Mouse (Mus musculus) hindbrain, embryonic 13.5 days (tissue): ENCODE measurements around the gene Cd82. TPM values are rescaled to one million over a fixed set of nuclear protein-coding genes. Genes with fewer than 3 reads are reported as not detected.
A peak's percentile ranks its signal among the peaks of the same experiment; 100 is the strongest.

ENCODE experiments used
- ATAC-seq: fragments of 200-750 bp; cut with Nextera tagmentation; 2 replicates; pipeline ENCODE4 v1.8.0; 2017; ENCODE audit warnings: moderate TSS enrichment; ENCODE audit not compliant: low FRiP score
- H3K27ac ChIP-seq: fragments of 300-500 bp; sonication (generic); 2 replicates; pipeline ENCODE4 v1.5.1; 2015; ENCODE audit warnings: inconsistent platforms, mild to moderate bottlenecking, moderate library complexity
- H3K27me3 ChIP-seq: fragments of 300-500 bp; sonication (generic); 2 replicates; pipeline ENCODE4 v1.6.1; 2015; ENCODE audit warnings: mild to moderate bottlenecking, inconsistent platforms
- H3K36me3 ChIP-seq: fragments of 300-500 bp; sonication (generic); 2 replicates; pipeline ENCODE4 v1.6.1; 2015; ENCODE audit warnings: mild to moderate bottlenecking, inconsistent platforms
- H3K4me1 ChIP-seq: fragments of 300-500 bp; sonication (generic); replicated peaks from 2 replicates; pipeline ENCODE4 v1.6.1; 2015; ENCODE audit warnings: inconsistent platforms
- H3K4me2 ChIP-seq: fragments of 300-500 bp; sonication (generic); 2 replicates; pipeline ENCODE4 v1.6.1; 2015; ENCODE audit warnings: inconsistent platforms, mild to moderate bottlenecking, moderate library complexity
- H3K4me3 ChIP-seq: fragments of 300-500 bp; sonication (generic); 2 replicates; pipeline ENCODE4 v1.5.1; 2015; ENCODE audit warnings: mild to moderate bottlenecking, inconsistent platforms
- H3K9ac ChIP-seq: fragments of 300-500 bp; sonication (generic); 2 replicates; pipeline ENCODE4 v1.6.1; 2015; ENCODE audit warnings: mild to moderate bottlenecking, inconsistent platforms
- H3K9me3 ChIP-seq: fragments of 300-500 bp; sonication (generic); 2 replicates; pipeline ENCODE4 v1.6.1; 2016; ENCODE audit warnings: inconsistent platforms
- WGBS: fragments of 180-500 bp; shearing (Covaris S2); methylation state at CpG from one replicate; pipeline ENCODE4 v1.1.7; 2015; 5-methylcytosine and 5-hydroxymethylcytosine counted together
- polyA plus RNA-seq: library from polyadenylated mRNA; unstranded; fragments of >200 nt; fragmentation: Nextera tagmentation; extraction: Ambion mirVana; gene quantifications from 2 replicates; pipeline ENCODE4 v1.2.1, GENCODE M21; 2015

The Cd82 gene
- polyA plus RNA-seq, 1 experiment from 2014 or later, result 23.7 TPM

DNA sequence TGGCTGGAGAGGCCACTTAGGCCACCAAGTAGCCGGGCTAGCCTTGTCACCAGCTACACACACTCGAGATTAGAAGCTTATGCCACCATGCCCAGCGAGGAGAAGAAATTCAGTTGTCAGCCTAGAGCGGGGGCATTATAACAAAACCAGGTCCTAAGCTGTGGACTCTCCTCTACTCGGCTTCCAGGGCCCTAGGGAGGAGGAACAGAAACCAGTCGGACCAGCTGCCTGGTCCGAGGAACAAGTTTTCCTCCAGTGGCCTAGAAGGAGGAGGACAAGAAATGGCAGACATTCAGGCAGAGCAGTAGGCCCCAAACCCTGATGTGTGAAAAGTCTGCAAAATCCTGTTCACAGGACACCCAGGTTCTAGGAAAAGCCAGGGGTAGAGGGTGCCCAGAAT, 12.2 kb downstream of the Cd82 start:
- no peak overlapping the region for H3K4me3 ChIP-seq
- H3K9ac ChIP-seq, result no peak overlapping the region
- no peaks in the 10 kb centered on the region for H3K36me3 ChIP-seq
- 92% methylated on average over 7 of the region's 7 CpGs for WGBS
- no peaks in the 10 kb centered on the region for H3K9me3 ChIP-seq
- ATAC-seq, result no peak
- no peak overlapping the region for H3K4me2 ChIP-seq
- no peak overlapping the region for H3K27ac ChIP-seq
- peaks cover 27% of the 10 kb centered on the region for H3K4me1 ChIP-seq
- no peaks in the 10 kb centered on the region; the same call in 1 of the 2 replicates for H3K27me3 ChIP-seq

DNA sequence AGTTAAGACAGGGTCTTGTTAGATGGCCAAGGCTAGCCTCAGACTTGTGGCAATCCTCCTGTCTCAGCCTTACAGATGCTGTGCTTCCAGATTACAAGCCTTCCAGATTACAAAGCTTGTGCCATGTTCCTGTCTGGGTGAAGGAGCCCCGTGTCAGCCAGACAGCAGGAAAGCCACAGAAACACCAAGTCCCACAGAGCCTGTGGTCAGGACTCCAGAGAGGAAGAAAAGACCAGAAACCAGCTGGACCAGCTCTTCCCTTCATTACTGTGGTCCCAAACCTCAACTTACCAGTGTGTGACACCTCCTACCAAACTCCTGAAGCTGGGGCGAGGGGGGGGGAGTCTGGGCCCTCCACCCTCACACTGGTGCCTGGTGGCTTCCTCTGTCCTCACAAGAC, 13.3 kb downstream of the Cd82 start:
- no peak for ATAC-seq
- Histone ChIP-seq H3K4me2 (no peak overlapping the region), H3K9me3 (no peaks in the 10 kb centered on the region), H3K4me3 (no peak overlapping the region), H3K9ac (no peak overlapping the region), H3K27ac (no peak overlapping the region), H3K36me3 (no peaks in the 10 kb centered on the region), H3K27me3 (no peaks in the 10 kb centered on the region), H3K4me1 (peaks cover 23% of the 10 kb centered on the region)
- 88% methylated on average over 2 of the region's 2 CpGs for WGBS

DNA sequence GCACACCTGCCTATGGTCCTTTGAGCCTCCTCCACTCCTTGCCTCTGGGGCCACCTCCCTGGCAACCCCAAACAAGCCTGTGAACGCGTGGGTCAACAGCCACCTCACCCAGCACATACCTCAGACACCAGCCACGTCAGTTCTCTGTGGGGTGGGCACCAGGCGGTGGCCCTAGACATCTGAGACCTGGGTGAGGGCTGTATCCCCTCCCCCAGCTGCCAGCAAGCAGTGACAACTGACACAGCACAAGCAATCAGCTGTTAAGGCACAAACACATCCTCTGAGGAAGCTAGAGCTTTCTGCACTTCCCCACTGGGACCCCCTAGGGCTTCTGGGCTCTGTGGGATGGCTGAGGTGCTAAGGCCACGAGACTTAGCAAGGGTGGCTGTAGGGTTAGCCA, 14.2 kb downstream of the Cd82 start:
- 59% methylated on average over 5 of the region's 5 CpGs for WGBS
- Histone ChIP-seq H3K9ac (no peak overlapping the region), H3K4me3 (no peak overlapping the region), H3K36me3 (no peaks in the 10 kb centered on the region), H3K27ac (no peak overlapping the region), H3K27me3 (no peaks in the 10 kb centered on the region), H3K4me1 (peaks cover 17% of the 10 kb centered on the region), H3K9me3 (no peaks in the 10 kb centered on the region), H3K4me2 (no peak overlapping the region)
- ATAC-seq, result no peak

DNA sequence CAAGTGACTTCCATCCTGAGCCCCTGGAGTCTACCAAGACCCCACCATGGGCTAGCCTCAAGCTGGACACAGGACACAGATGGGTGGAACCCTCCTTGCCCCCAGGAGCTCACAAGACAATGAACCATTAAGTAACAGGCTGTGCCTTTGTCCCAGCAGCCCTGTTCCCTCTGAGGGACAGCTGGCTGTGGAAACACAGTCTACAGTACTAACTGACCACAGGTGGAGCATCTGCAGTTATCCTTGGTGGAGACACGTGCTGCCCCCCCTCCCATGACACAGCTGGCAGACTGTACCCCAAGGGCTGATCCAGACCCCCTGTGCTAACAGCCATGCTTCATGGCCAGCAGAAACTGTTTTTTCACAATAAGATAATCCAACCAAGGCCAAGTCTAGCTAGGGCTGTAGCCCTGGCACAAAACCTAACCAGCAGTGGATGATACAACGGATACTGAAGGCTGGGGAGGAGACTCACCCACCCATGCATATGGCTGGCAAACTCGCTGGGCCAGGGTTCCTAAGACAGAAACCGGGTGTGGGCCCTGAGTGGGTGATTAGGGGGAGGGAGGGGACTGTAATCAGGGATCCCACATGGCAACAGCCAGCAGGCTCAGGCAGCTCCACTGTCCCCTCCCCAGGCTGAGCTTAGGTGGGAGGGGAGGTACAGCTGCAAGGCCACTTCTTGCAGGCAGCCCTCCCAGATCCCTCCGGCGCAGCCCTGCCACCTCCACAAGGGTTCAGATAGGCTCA, 15.3 kb downstream of the Cd82 start:
- Histone ChIP-seq H3K27me3 (no peaks in the 10 kb centered on the region), H3K4me3 (no peak overlapping the region), H3K36me3 (no peaks in the 10 kb centered on the region), H3K27ac (peak overlapping the region; percentile 0; the same call in 1 of the 2 replicates), H3K4me1 (peaks cover 17% of the 10 kb centered on the region), H3K4me2 (no peak overlapping the region), H3K9me3 (no peaks in the 10 kb centered on the region), H3K9ac (no peak overlapping the region)
- no peak for ATAC-seq
- WGBS, result 68% methylated on average over 6 of the region's 6 CpGs

DNA sequence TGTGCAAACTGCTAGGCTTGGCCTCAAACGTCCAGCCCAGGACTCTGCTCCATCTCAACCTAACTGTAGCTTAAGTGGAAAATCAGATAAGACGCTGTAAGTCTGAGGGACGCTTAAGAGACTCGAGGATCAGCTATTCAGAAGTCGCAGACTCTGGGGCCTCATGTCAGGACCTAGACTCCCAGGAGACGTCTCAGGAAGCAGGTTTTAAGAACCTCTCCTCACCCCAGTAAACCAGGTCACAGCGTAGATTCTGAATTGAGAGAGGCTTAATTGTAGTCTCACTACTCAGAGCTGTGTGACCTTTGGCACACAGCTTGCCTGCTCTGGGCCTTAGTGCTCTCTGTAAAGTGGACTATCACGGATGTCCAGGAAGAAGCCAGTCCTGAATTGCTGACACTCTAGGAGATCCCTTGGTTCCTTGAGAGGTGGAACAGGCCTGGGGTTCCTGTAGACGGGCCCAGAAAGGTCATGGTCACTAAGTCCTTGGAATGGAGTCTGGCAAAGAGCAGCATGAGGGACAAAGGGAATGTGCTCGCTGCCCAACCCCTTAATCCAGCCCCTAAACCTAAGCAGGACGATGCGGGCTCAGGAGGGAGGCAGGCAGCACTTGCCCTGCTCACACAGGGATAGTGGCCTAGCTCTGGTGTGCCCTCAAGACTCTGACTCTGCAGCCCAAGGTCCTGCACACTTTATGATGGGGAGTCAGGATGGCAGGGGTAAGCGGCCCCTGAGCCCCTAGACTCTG, 16.2 kb downstream of the Cd82 start:
- H3K27ac ChIP-seq, result peak overlapping the region; percentile 0; the same call in 1 of the 2 replicates
- peaks cover 17% of the 10 kb centered on the region for H3K4me1 ChIP-seq
- H3K9ac ChIP-seq, result no peak overlapping the region
- 69% methylated on average over 13 of the region's 13 CpGs for WGBS
- no peaks in the 10 kb centered on the region for H3K27me3 ChIP-seq
- no peaks in the 10 kb centered on the region for H3K9me3 ChIP-seq
- no peak overlapping the region for H3K4me3 ChIP-seq
- H3K36me3 ChIP-seq, result no peaks in the 10 kb centered on the region
- no peak for ATAC-seq
- H3K4me2 ChIP-seq, result no peak overlapping the region

DNA sequence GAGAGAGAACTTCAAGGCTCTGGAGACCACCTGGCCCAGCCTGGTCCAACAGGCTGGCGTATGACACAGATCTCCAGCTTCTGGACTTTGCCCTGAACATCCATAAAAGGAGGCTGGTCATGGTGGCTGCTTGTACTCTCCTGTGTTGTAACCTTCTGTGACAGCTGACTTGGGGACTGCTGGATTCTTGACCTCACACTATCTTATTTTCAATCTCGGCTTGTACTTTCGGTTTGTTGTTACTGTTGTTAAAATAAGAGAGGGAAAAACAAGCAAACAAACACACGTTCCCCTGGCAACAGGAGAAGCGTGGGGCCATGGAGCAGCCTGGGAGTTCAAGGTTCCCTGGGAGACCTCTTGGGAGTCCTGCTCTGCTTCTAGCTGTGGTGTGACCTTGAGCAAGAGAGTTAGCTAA, 17.7 kb downstream of the Cd82 start:
- H3K4me1 ChIP-seq, result peaks cover 23% of the 10 kb centered on the region
- H3K4me2 ChIP-seq, result no peak overlapping the region
- no peak overlapping the region for H3K9ac ChIP-seq
- WGBS, result 83% methylated on average over 5 of the region's 5 CpGs
- no peaks in the 10 kb centered on the region for H3K27me3 ChIP-seq
- ATAC-seq, result no peak
- no peaks in the 10 kb centered on the region for H3K36me3 ChIP-seq
- H3K27ac ChIP-seq, result no peak overlapping the region
- H3K4me3 ChIP-seq, result no peak overlapping the region
- no peaks in the 10 kb centered on the region for H3K9me3 ChIP-seq

DNA sequence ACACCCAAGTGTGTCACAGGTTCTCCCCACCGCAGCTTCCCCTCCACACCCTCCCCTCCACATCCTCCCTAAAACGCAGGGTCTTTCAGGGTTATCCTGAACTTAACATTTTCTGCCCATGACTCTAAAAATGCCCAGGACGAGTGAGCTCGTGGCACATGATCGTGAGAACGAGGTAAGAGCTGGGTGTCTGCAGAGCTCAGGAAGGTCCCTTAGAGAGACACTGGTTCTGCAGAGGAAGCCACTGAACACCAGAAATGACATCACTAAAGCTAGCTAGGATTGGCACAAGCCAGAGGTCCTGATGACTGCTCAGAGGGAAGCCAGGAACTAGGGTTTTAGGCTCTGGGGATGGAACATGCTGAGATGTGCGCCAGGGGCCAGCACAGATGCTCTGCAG, 18.7 kb downstream of the Cd82 start:
- H3K4me3 ChIP-seq, result no peak overlapping the region
- no peak overlapping the region for H3K4me2 ChIP-seq
- no peaks in the 10 kb centered on the region for H3K36me3 ChIP-seq
- H3K9ac ChIP-seq, result no peak overlapping the region
- no peak overlapping the region for H3K27ac ChIP-seq
- peaks cover 33% of the 10 kb centered on the region for H3K4me1 ChIP-seq
- ATAC-seq, result no peak
- no peaks in the 10 kb centered on the region for H3K27me3 ChIP-seq
- 86% methylated on average over 7 of the region's 7 CpGs for WGBS
- no peaks in the 10 kb centered on the region for H3K9me3 ChIP-seq

DNA sequence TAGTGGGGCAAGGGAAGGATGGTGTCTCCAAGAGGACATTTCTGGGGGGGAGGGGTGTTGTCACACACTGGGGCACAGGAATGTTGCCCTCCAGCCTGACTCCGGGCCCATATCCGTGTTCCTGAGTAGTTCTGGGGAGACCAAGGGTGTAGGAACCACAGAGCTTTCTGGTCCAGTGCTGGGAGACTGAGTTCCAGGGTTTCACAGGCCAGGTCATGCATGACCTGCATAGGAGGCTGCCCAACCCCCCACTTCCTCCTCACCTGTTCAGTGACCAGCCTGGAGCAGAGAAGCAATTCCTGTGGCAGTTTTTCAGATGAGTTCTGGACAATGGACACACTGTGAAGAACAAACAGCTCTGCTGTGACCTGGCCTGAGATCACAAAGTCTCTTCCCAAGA, 19.8 kb downstream of the Cd82 start:
- Histone ChIP-seq H3K9me3 (no peaks in the 10 kb centered on the region), H3K4me2 (no peak overlapping the region), H3K4me1 (peaks cover 30% of the 10 kb centered on the region), H3K27ac (no peak overlapping the region), H3K9ac (no peak overlapping the region), H3K27me3 (no peaks in the 10 kb centered on the region), H3K4me3 (no peak overlapping the region), H3K36me3 (no peaks in the 10 kb centered on the region)
- ATAC-seq, result no peak
- 86% methylated on average over 2 of the region's 2 CpGs for WGBS

DNA sequence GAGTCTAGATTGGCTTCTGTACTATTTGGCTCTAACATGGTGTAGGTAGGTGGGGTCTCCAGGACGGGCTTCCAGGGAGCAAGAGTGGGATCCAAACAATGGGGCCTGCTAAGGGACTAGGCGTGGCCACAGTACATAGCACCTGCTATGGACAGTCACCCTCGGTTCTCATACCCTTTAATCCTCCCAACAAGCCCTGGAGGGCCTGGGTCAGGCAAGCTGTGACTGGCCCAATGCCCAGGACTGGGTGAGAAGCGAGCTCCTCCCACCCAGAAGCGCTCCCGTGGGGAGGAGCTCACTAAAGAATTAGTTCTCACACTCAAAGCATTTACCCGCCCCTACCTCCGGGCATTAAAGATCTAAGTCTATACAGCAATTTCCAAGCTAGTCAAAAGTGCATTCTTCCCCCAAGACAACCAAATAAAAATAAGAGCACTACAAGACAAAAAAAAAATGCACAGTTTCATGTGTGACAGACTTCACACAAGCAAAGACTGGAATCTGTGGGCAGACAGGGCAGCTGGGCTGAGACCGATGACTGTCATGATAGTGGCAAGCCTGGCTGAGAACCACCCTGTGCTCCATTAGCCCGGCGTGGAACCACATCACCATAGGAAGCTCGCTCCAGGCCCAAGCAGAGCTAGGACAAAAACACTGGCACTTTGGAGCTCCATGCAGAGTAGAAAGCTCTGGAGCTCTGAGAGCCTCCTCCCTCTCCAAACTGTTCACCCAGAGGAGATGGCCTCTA, 23.0 kb downstream of the Cd82 start:
- H3K4me1 ChIP-seq, result peaks cover 19% of the 10 kb centered on the region
- H3K9ac ChIP-seq, result no peak overlapping the region
- H3K4me2 ChIP-seq, result no peak overlapping the region
- no peaks in the 10 kb centered on the region for H3K27me3 ChIP-seq
- no peak overlapping the region for H3K4me3 ChIP-seq
- no peaks in the 10 kb centered on the region for H3K9me3 ChIP-seq
- WGBS, result 58% methylated on average over 12 of the region's 12 CpGs
- H3K36me3 ChIP-seq, result no peaks in the 10 kb centered on the region
- no peak for ATAC-seq
- H3K27ac ChIP-seq, result peak overlapping the region; percentile 59

DNA sequence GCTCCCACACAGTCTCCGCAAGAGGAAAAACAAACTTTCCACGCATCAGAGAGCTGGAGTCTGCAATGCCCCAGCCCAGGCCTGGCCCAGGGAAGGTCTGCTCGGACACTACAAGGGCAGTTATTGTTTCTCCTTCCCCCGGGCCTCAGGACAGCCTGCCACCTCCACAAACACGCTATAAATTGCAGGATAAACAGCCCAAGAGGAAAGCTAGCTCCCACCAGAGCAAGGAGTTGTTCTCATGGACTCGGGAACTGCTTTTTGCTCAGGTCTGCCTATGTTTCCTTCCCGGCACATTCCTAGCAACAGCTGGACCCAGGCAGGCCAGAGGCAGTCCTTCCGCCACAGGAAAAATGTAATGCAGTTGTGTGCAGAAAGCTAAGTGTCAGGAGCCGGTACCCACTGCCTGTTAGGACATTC, 23.6 kb downstream of the Cd82 start:
- Histone ChIP-seq H3K27me3 (no peaks in the 10 kb centered on the region), H3K9ac (no peak overlapping the region), H3K4me2 (no peak overlapping the region), H3K9me3 (no peaks in the 10 kb centered on the region), H3K36me3 (no peaks in the 10 kb centered on the region), H3K4me1 (peaks cover 19% of the 10 kb centered on the region), H3K4me3 (no peak overlapping the region), H3K27ac (peak overlapping the region; percentile 59; the same call in 1 of the 2 replicates)
- WGBS, result 59% methylated on average over 9 of the region's 9 CpGs
- ATAC-seq, result no peak

DNA sequence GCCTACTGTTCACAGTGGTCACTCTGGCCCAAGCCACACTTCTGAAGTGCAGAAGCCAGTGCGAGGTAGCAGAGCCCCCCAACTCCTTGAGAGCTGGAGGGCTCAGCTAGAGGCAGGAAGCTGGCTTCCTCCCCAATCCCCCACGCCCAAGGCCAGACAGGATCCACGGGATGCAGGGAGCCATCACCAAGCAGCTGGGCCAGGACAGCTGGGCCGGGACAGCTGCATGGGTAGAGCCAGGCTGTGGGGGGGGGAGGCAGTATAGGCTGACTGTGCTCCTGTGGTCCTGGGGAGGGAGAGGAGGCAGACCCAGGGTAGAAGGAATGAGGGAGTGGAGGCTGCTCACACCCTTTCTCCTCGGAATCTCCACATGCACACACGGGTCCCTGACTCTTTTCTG, 24.6 kb downstream of the Cd82 start:
- Histone ChIP-seq H3K4me2 (no peak overlapping the region), H3K9ac (no peak overlapping the region), H3K36me3 (no peaks in the 10 kb centered on the region), H3K4me1 (peaks cover 23% of the 10 kb centered on the region), H3K4me3 (no peak overlapping the region), H3K9me3 (no peaks in the 10 kb centered on the region), H3K27me3 (no peaks in the 10 kb centered on the region), H3K27ac (no peak overlapping the region)
- peak; percentile 11; the same call in 1 of the 2 replicates for ATAC-seq
- WGBS, result 68% methylated on average over 6 of the region's 6 CpGs

DNA sequence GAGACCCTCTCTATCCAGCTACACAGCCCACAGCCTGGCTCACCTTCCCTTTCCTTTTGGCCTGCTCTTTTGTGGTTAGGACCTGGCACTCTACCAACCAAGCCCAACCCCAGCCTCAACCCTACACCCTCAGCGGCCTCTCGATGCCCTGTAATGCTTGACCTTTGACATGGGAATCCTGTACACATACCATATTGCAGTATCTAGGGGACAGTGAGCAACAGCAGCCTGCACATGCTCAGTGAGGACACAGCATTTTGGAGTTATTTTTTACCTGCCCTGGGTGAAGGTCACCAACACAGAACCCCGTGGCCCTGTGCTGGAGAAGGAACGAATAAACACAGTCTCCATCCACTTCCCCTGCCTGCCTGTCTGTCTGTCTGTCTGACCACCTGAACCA, 27.4 kb downstream of the Cd82 start:
- no peak overlapping the region for H3K4me3 ChIP-seq
- no peak overlapping the region for H3K9ac ChIP-seq
- whole genome bisulfite sequencing, result 88% methylated on average over 4 of the region's 4 CpGs
- no peak for ATAC-seq
- no peaks in the 10 kb centered on the region for H3K9me3 ChIP-seq
- H3K4me2 ChIP-seq, result no peak overlapping the region
- H3K27ac ChIP-seq, result no peak overlapping the region
- no peaks in the 10 kb centered on the region for H3K27me3 ChIP-seq
- no peaks in the 10 kb centered on the region for H3K36me3 ChIP-seq
- peaks cover 27% of the 10 kb centered on the region for H3K4me1 ChIP-seq
